Mouse (Mus musculus) intestine, postnatal 0 days (tissue): ENCODE measurements around the gene Brd9. TPM values are rescaled to one million over a fixed set of nuclear protein-coding genes. Genes with fewer than 3 reads are reported as not detected.

Experiments used
- ATAC-seq: fragments of 200-750 bp; cut with Nextera tagmentation; 2 replicates; pipeline ENCODE4 v1.8.0; 2017; ENCODE audit warnings: mild to moderate bottlenecking, moderate TSS enrichment, moderate library complexity
- H3K27ac ChIP-seq: fragments of 300-500 bp; sonication (generic); 2 replicates; pipeline ENCODE4 v1.5.1; 2014; ENCODE audit warnings: mild to moderate bottlenecking, low read depth, low read length, moderate library complexity
- H3K27me3 ChIP-seq: fragments of 300-500 bp; sonication (generic); replicated peaks from 2 replicates; pipeline ENCODE4 v1.6.1; 2014; ENCODE audit warnings: low read length, mixed read lengths; ENCODE audit not compliant: control insufficient read depth, insufficient read depth
- H3K36me3 ChIP-seq: fragments of 300-500 bp; sonication (generic); 2 replicates; pipeline ENCODE4 v1.6.1; 2014; ENCODE audit warnings: mild to moderate bottlenecking, moderate library complexity; ENCODE audit not compliant: control insufficient read depth, insufficient read depth
- H3K4me1 ChIP-seq: fragments of 300-500 bp; sonication (generic); replicated peaks from 2 replicates; pipeline ENCODE4 v1.6.1; 2014; ENCODE audit warnings: antibody characterized with exemption, low read length, mixed read lengths; ENCODE audit not compliant: control insufficient read depth, insufficient read depth
- H3K4me2 ChIP-seq: fragments of 300-500 bp; sonication (generic); replicated peaks from 2 replicates; pipeline ENCODE4 v1.6.1; 2014; ENCODE audit warnings: low read depth, mild to moderate bottlenecking, moderate library complexity
- H3K4me3 ChIP-seq: fragments of 300-500 bp; sonication (generic); 2 replicates; pipeline ENCODE4 v1.5.1; 2014; ENCODE audit warnings: low read depth, low read length
- H3K9ac ChIP-seq: fragments of 300-500 bp; sonication (generic); 2 replicates; pipeline ENCODE4 v1.6.1; 2014; ENCODE audit warnings: mild to moderate bottlenecking, low read depth, low read length
- H3K9me3 ChIP-seq: fragments of 300-500 bp; sonication (generic); 2 replicates; pipeline ENCODE4 v1.6.1; 2016; ENCODE audit warnings: mixed run types; ENCODE audit not compliant: control insufficient read depth
- CTCF ChIP-seq: sonication (generic); IDR thresholded peaks from 2 replicates; pipeline ENCODE4 v1.5.1; 2016; ENCODE audit warnings: low read depth, mild to moderate bottlenecking, control low read depth, antibody characterized with exemption, moderate library complexity
- WGBS: fragments of 180-500 bp; shearing (Covaris S2); extraction: QIAGEN DNeasy Blood & Tissue Kit; methylation state at CpG from one replicate; pipeline ENCODE4 v1.1.7; 2014; 5-methylcytosine and 5-hydroxymethylcytosine counted together
- polyA plus RNA-seq: library from polyadenylated mRNA; unstranded; fragments of >200 nt; fragmentation: Nextera tagmentation; extraction: Ambion mirVana; gene quantifications from 2 replicates; pipeline ENCODE4 v1.2.1, GENCODE M21; 2015

Brd9 gene
- polyA plus RNA-seq, 1 experiment from 2014 or later, result 23.2 TPM

- Histone ChIP-seq H3K36me3 (peaks cover 82% of the 10 kb centered on the region), H3K9me3 (no peaks in the 10 kb centered on the region), H3K4me2 (no peak overlapping the region), H3K4me1 (no peaks in the 10 kb centered on the region), H3K9ac (no peak overlapping the region), H3K27me3 (no peaks in the 10 kb centered on the region), H3K4me3 (no peak overlapping the region), H3K27ac (no peak overlapping the region)
- ATAC-seq, result no peak
- no peak for TF ChIP-seq CTCF
- 74% methylated on average over 6 of the region's 6 CpGs for WGBS
Observed at GRCm38 (mm10) chr13:73954666-73955065, 17.1 kb downstream of the Brd9 start.

DNA sequence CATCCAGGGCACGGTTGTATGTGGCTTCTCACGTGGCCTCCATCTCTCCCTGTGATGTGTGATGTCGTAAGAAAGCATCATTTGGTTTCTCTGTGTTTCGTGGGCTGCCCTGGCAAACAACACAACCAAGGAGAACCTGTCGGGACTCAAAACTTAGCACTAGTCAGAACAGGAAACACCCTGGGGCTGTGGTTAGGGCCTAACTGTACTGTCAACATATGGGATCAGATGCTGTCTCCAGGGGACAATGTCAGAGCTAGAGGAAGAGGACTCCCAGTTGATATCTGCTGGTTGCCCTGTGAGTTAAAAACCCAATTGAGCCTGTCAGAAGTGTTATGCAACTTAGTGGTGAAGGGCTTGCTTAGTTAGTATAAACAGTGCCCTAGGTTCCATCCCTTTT is 17.9 kb downstream of the Brd9 start:
- H3K4me1 ChIP-seq, result no peaks in the 10 kb centered on the region
- no peak for TF ChIP-seq CTCF
- no peak for ATAC-seq
- no peak overlapping the region for H3K4me2 ChIP-seq
- WGBS, result 88% methylated on average over 5 of the region's 5 CpGs
- H3K36me3 ChIP-seq, result peaks cover 82% of the 10 kb centered on the region
- H3K27ac ChIP-seq, result no peak overlapping the region
- H3K27me3 ChIP-seq, result no peaks in the 10 kb centered on the region
- H3K9me3 ChIP-seq, result no peaks in the 10 kb centered on the region
- H3K4me3 ChIP-seq, result no peak overlapping the region
- no peak overlapping the region for H3K9ac ChIP-seq

GRCm38 (mm10) chr13:73960117-73960652 is 22.6 kb downstream of the Brd9 start:
- peaks cover 56% of the 10 kb centered on the region for H3K36me3 ChIP-seq
- 86% methylated on average over 10 of the region's 10 CpGs for WGBS
- H3K4me1 ChIP-seq, result no peaks in the 10 kb centered on the region
- no peaks in the 10 kb centered on the region for H3K27me3 ChIP-seq
- H3K9me3 ChIP-seq, result no peaks in the 10 kb centered on the region
- no peak overlapping the region for H3K9ac ChIP-seq
- H3K4me3 ChIP-seq, result no peak overlapping the region
- no peak overlapping the region for H3K27ac ChIP-seq
- H3K4me2 ChIP-seq, result no peak overlapping the region
- no peak for ATAC-seq
- TF ChIP-seq CTCF, result no peak

GRCm38 (mm10) chr13:73961177-73961576 is 23.6 kb downstream of the Brd9 start:
- Histone ChIP-seq H3K27ac (no peak overlapping the region), H3K4me2 (no peak overlapping the region), H3K9ac (no peak overlapping the region), H3K4me1 (no peaks in the 10 kb centered on the region), H3K27me3 (no peaks in the 10 kb centered on the region), H3K36me3 (peaks cover 47% of the 10 kb centered on the region), H3K4me3 (no peak overlapping the region), H3K9me3 (no peaks in the 10 kb centered on the region)
- ATAC-seq, result no peak
- WGBS, result 88% methylated on average over 4 of the region's 4 CpGs
- TF ChIP-seq CTCF, result peak; percentile 56

DNA sequence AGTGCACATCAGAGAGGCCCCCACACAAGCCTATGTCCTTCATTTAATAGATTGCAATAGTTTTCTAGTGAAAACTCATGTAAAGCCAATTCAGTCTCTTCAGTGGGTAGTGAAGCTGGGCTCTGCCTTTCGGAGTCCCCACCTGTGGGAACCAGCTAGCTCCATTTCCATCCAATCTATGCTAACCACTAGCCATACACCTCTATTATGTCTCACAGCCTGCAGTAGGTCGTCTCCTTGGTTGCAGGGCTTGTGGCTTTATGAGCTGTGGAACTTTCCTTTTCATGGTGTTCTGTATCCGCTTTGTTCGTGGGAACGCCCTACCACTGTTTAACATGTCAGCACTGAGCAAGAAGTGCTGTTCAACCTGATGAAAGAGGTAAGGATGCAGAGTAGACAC is 25.9 kb downstream of the Brd9 start, which contains the start of gene Zdhhc11:
Gene Zdhhc11 (plus strand): TSS at position 301 of the 400 bp plus-strand sequence.
- H3K4me1 ChIP-seq, result no peaks in the 10 kb centered on the region
- H3K27ac ChIP-seq, result no peak within 1 kb of the TSS
- H3K4me3 ChIP-seq, result no peak within 1 kb of the TSS
- no peaks in the 10 kb centered on the region for H3K9me3 ChIP-seq
- H3K27me3 ChIP-seq, result no peaks in the 10 kb centered on the region
- peaks cover 29% of the 10 kb centered on the region for H3K36me3 ChIP-seq
- H3K9ac ChIP-seq, result no peak within 1 kb of the TSS
- no peak within 1 kb of the TSS for H3K4me2 ChIP-seq
- no peak for ATAC-seq
- 82% methylated on average over 5 of the region's 5 CpGs for WGBS
- no peak for TF ChIP-seq CTCF

GRCm38 (mm10) chr13:73970545-73971448 is 33.2 kb downstream of the Brd9 start:
- 16% methylated on average over 12 of the region's 12 CpGs for WGBS
- no peaks in the 10 kb centered on the region for H3K36me3 ChIP-seq
- peak; percentile 95 for ATAC-seq
- peak overlapping the region; percentile 57 for H3K27ac ChIP-seq
- H3K4me3 ChIP-seq, result peak overlapping the region; percentile 18; the same call in 1 of the 2 replicates
- H3K9ac ChIP-seq, result no peak overlapping the region
- H3K9me3 ChIP-seq, result no peaks in the 10 kb centered on the region
- H3K4me1 ChIP-seq, result peaks cover 11% of the 10 kb centered on the region
- TF ChIP-seq CTCF, result peak; percentile 98
- H3K27me3 ChIP-seq, result no peaks in the 10 kb centered on the region
- H3K4me2 ChIP-seq, result peak overlapping the region; percentile 61
